Mouse (Mus musculus) E14TG2a.4 (cell line): ENCODE data around the gene Atg9b.

Source experiments
- H3K27me3 ChIP-seq: 2 replicates; pipeline ENCODE4 v1.6.1; 2014; ENCODE audit warnings: low read length, control low read depth; ENCODE audit not compliant: insufficient read depth
- H3K36me3 ChIP-seq: 2 replicates; pipeline ENCODE4 v1.6.1; 2014; ENCODE audit warnings: low read length, control low read depth; ENCODE audit not compliant: insufficient read depth
- H3K4me1 ChIP-seq: replicated peaks from 2 replicates; pipeline ENCODE4 v1.6.1; 2014; ENCODE audit warnings: low read depth, low read length, control low read depth
- H3K4me3 ChIP-seq: replicated peaks from 2 replicates; pipeline ENCODE4 v1.5.1; 2014; ENCODE audit warnings: mild to moderate bottlenecking, low read length
- H3K9me3 ChIP-seq: 2 replicates; pipeline ENCODE4 v1.6.1; 2014; ENCODE audit warnings: low read length, control low read depth
- CTCF ChIP-seq: conservative IDR thresholded peaks from 2 replicates; pipeline ENCODE4 v1.5.1; 2014; ENCODE audit warnings: low read length
- NANOG ChIP-seq: IDR thresholded peaks from 2 replicates; pipeline ENCODE4 v1.6.1; 2014; ENCODE audit warnings: borderline replicate concordance, low read length, mixed read lengths
- POU5F1 ChIP-seq: IDR thresholded peaks from 2 replicates; pipeline ENCODE4 v1.6.1; 2014; ENCODE audit warnings: low read length, borderline replicate concordance

The Atg9b gene

GRCm38 (mm10) chr5:24425421-24426036 lies 33.6 kb upstream of the Atg9b start:
- H3K27me3 ChIP-seq = peaks cover 38% of the 10 kb centered on the region
- no peak for TF ChIP-seq NANOG
- no peak for TF ChIP-seq CTCF
- H3K9me3 ChIP-seq = peaks cover 7% of the 10 kb centered on the region
- peak overlapping the region; percentile 81 for H3K4me3 ChIP-seq
- peaks cover 26% of the 10 kb centered on the region for H3K36me3 ChIP-seq
- peaks cover 63% of the 10 kb centered on the region for H3K4me1 ChIP-seq

- TF ChIP-seq POU5F1 (no peak), CTCF (no peak), NANOG (no peak)
- Histone ChIP-seq H3K36me3 (peaks cover 26% of the 10 kb centered on the region), H3K4me3 (peak overlapping the region; percentile 81), H3K9me3 (peaks cover 7% of the 10 kb centered on the region), H3K27me3 (peaks cover 38% of the 10 kb centered on the region), H3K4me1 (peaks cover 63% of the 10 kb centered on the region)
Observed at GRCm38 (mm10) chr5:24424861-24425411, 33.0 kb upstream of the Atg9b start.

GRCm38 (mm10) chr5:24424004-24424781 lies 32.2 kb upstream of the Atg9b start:
- Histone ChIP-seq H3K4me1 (peaks cover 58% of the 10 kb centered on the region), H3K27me3 (peaks cover 38% of the 10 kb centered on the region), H3K36me3 (peaks cover 28% of the 10 kb centered on the region), H3K4me3 (peak overlapping the region; percentile 81), H3K9me3 (peaks cover 7% of the 10 kb centered on the region)
- no peak for TF ChIP-seq NANOG
- TF ChIP-seq POU5F1 = no peak
- no peak for TF ChIP-seq CTCF

GRCm38 (mm10) chr5:24423129-24424003 lies 31.4 kb upstream of the Atg9b start, which contains the start of the genes Cdk5 and Slc4a2:
Gene Cdk5 (minus strand): TSS chr5:24423530.
Gene Slc4a2 (plus strand): TSS chr5:24423837.
- peaks cover 7% of the 10 kb centered on the region for H3K9me3 ChIP-seq
- peaks cover 33% of the 10 kb centered on the region for H3K27me3 ChIP-seq
- peak within 1 kb of the TSS; percentile 81 for H3K4me3 ChIP-seq
- TF ChIP-seq NANOG = peak; percentile 58; the same call in 1 of the 2 replicates
- TF ChIP-seq CTCF = no peak
- H3K36me3 ChIP-seq = peaks cover 37% of the 10 kb centered on the region
- peaks cover 50% of the 10 kb centered on the region for H3K4me1 ChIP-seq

GRCm38 (mm10) chr5:24420381-24420780 lies 28.4 kb upstream of the Atg9b start:
- Histone ChIP-seq H3K4me1 (peaks cover 37% of the 10 kb centered on the region), H3K36me3 (peaks cover 41% of the 10 kb centered on the region), H3K4me3 (no peak overlapping the region), H3K9me3 (peaks cover 7% of the 10 kb centered on the region), H3K27me3 (peaks cover 9% of the 10 kb centered on the region)
- TF ChIP-seq CTCF (no peak), POU5F1 (no peak), NANOG (no peak)

GRCm38 (mm10) chr5:24417587-24417986 lies 25.6 kb upstream of the Atg9b start:
- H3K27me3 ChIP-seq = peaks cover 28% of the 10 kb centered on the region
- TF ChIP-seq CTCF (no peak), NANOG (no peak), POU5F1 (no peak)
- H3K4me3 ChIP-seq = no peak overlapping the region
- no peaks in the 10 kb centered on the region for H3K9me3 ChIP-seq
- peaks cover 41% of the 10 kb centered on the region for H3K36me3 ChIP-seq
- H3K4me1 ChIP-seq = peaks cover 33% of the 10 kb centered on the region

- H3K36me3 ChIP-seq = peaks cover 33% of the 10 kb centered on the region
- H3K9me3 ChIP-seq = no peaks in the 10 kb centered on the region
- H3K4me1 ChIP-seq = peaks cover 30% of the 10 kb centered on the region
- peaks cover 35% of the 10 kb centered on the region for H3K27me3 ChIP-seq
- no peak for TF ChIP-seq NANOG
- TF ChIP-seq CTCF = peak; percentile 62
- H3K4me3 ChIP-seq = peak overlapping the region; percentile 57
Observed at GRCm38 (mm10) chr5:24416222-24416736, 24.3 kb upstream of the Atg9b start.
